Comparison of ENCODE assay signal across 20 mouse cellular contexts in genomic region chr1:74778934-74779486, GRCm38 (mm10). TPM values are rescaled to one million over a fixed set of nuclear protein-coding genes. Genes with fewer than 3 reads are reported as not detected.
A peak's percentile ranks its signal among the peaks of the same experiment; 100 is the strongest.
DNase-seq lines count a peak whose midpoint lies in the region.
"Had no signal": no experiment of that assay in that cellular context is flagged by ENCODE, and none has a peak within 500 bp of the region (broad histone marks: within the 10 kb centered on the region; RNA-seq: fewer than 3 reads in every experiment).

No protein-coding gene starts in this region.

- DNase-seq in ovary, postnatal 36 days (ENCODE audit: low spot score), result peak; percentile 49
- DNase-seq in ovary, postnatal 14 days (ENCODE audit: low spot score), result no peak
- DNase-seq in ZHBTc4 (ENCODE audit: low read depth, low spot score), result peak; percentile 82
- peak; percentile 68 for DNase-seq in testis, postnatal 14 days (ENCODE audit: low spot score)
- DNase-seq in layer of hippocampus, postnatal 14 days (ENCODE audit: low spot score in 2 of 2), result no peak
- DNase-seq in cerebellum, adult 18-20 months, result no peak
- DNase-seq: adrenal gland, adult 2 months; adrenal gland, postnatal 14 days; B cell, adult 2 months; cerebellum, adult 11 months; cerebellum, adult 8-10 months; cerebellum, postnatal 10 days; cerebellum, postnatal 36 days; embryo, embryonic 11 days; gastrocnemius, postnatal 10 days; gastrocnemius, postnatal 36 days; heart, adult 2 months had no signal

RNA-seq across cellular contexts. Expression of gene Wnt6, which starts 7.3 kb away (rescaled TPM):
- under 1 TPM; 0.43 to 0.58 TPM for total RNA-seq in layer of hippocampus, postnatal 14 days (2021)
- total RNA-seq: hematopoietic stem cell, adult 5-6 weeks had no signal

RNA-seq across cellular contexts. Expression of gene Wnt10a, which starts 12.3 kb away (rescaled TPM):
- total RNA-seq in layer of hippocampus, postnatal 14 days (2021), result 1 to 10 TPM; 1.9 to 2.0 TPM
- total RNA-seq: gastrocnemius, postnatal 36 days; granulocyte monocyte progenitor cell, adult 5-6 weeks; heart, adult 2 months; heart, postnatal 25 days; hematopoietic stem cell, adult 5-6 weeks had no signal

RNA-seq across cellular contexts. Expression of gene Prkag3, which starts 30.0 kb away (rescaled TPM):
- total RNA-seq in layer of hippocampus, postnatal 14 days (2021), result under 1 TPM; 0.14 to 0.55 TPM
- total RNA-seq: granulocyte monocyte progenitor cell, adult 5-6 weeks; hematopoietic stem cell, adult 5-6 weeks had no signal

Comparison
In these comparisons a context has a peak if more than half of its experiments do, and no peak if none do; other contexts are left out.
1. DNase-seq: peak in ovary, postnatal 36 days (single experiment), ZHBTc4 (single experiment) and testis, postnatal 14 days (single experiment); none in ovary, postnatal 14 days (single experiment), layer of hippocampus, postnatal 14 days (0 of 2) and cerebellum, adult 18-20 months (0 of 2).